Mouse (Mus musculus): ENCODE data around the gene Try10. TPM values are rescaled to one million over a fixed set of nuclear protein-coding genes. Genes with fewer than 3 reads are reported as not detected.
"Not testable (repeated sequence)": the region's sequence is repeated elsewhere in the genome, so short reads cannot be mapped to it uniquely, and the experiment has no call there.

The Try10 gene
- not detected for total RNA-seq (2021)

- DNase-seq (ENCODE audit: low spot score) = no peak
- intact Hi-C loops (cut with DNase I) = loop anchor here (2.0 kb wide), 1 partner anchor 65 kb away; no protein-coding TSS in a partner anchor
Observed at GRCm38 (mm10) chr6:41353932-41354331, at the start of gene Try10. Try10 (plus strand) TSS chr6:41354105.

GRCm38 (mm10) chr6:41316741-41317140 lies 37.2 kb upstream of the Try10 start, which contains the start of gene Try5:
Try5 (minus strand) TSS chr6:41316841.
- DNase-seq (ENCODE audit: low spot score); intact Hi-C loops (cut with DNase I): not testable (repeated sequence)

GRCm38 (mm10) chr6:41373772-41374171 lies 19.9 kb downstream of the Try10 start:
- DNase-seq (ENCODE audit: low spot score); intact Hi-C loops (cut with DNase I): not testable (repeated sequence)

- intact Hi-C loops (cut with DNase I) = not testable (repeated sequence)
Observed at GRCm38 (mm10) chr6:41377578-41377977, 23.7 kb downstream of the Try10 start, which contains the start of gene Prss3. Prss3 (minus strand) TSS chr6:41377678.

GRCm38 (mm10) chr6:41386781-41387180 lies 32.9 kb downstream of the Try10 start:
- intact Hi-C loops (cut with DNase I) = no loop called here
- DNase-seq (ENCODE audit: low spot score) = no peak

More at GRCm38 (mm10) chr6:41377578-41377977, 23.7 kb downstream of the Try10 start, which contains the start of gene Prss3:
- not testable (repeated sequence) for DNase-seq (ENCODE audit: low spot score)

GRCm38 (mm10) chr6:41391640-41392039 lies 37.7 kb downstream of the Try10 start:
- intact Hi-C loops (cut with DNase I); DNase-seq (ENCODE audit: low spot score): not testable (repeated sequence)

- intact Hi-C loops (cut with DNase I); DNase-seq (ENCODE audit: low spot score): not testable (repeated sequence)
Observed at GRCm38 (mm10) chr6:41392056-41392455, 38.2 kb downstream of the Try10 start, which contains the start of gene Gm5771. Gm5771 (plus strand) TSS chr6:41392356.

Other genes starting within 250 kb of the Try10 start
- gene Try4, start 51.8 kb upstream of the Try10 start, total RNA-seq (2021) = not detected
- not detected for gene Try5, start 37.3 kb upstream of the Try10 start, total RNA-seq (2021)
- not detected for gene Prss3, start 23.6 kb downstream of the Try10 start, total RNA-seq (2021)
- not detected for gene Gm5771, start 38.3 kb downstream of the Try10 start, total RNA-seq (2021)
- not detected for gene Gm10334, start 92.0 kb downstream of the Try10 start, total RNA-seq (2021)
- gene Prss1, start 104.8 kb downstream of the Try10 start, total RNA-seq (2021) = not detected
- gene Prss2, start 167.7 kb downstream of the Try10 start, total RNA-seq (2021) = not detected

Data from heart, postnatal 25 days (tissue).